Mouse (Mus musculus) C2C12 (cell line): ENCODE data around the gene Gng4.

Experiments
- CEBPB ChIP-seq: IDR thresholded peaks from one replicate; pipeline ENCODE4 v1.6.1; 2011; ENCODE audit warnings: low read depth, mild to moderate bottlenecking, control low read depth, moderate library complexity
- CTCF ChIP-seq: IDR thresholded peaks from one replicate; pipeline ENCODE4 v1.5.1; 2011; ENCODE audit not compliant: control insufficient read depth, insufficient read depth, insufficient read length
- FOSL1 ChIP-seq: IDR thresholded peaks from one replicate; pipeline ENCODE4 v1.8.0; 2011; ENCODE audit warnings: mild to moderate bottlenecking, low read length; ENCODE audit not compliant: poor library complexity, insufficient read depth, severe bottlenecking
- MAX ChIP-seq: IDR thresholded peaks from one replicate; pipeline ENCODE4 v1.6.1; 2011; ENCODE audit warnings: mild to moderate bottlenecking, control low read depth
- USF1 ChIP-seq: IDR thresholded peaks from one replicate; pipeline ENCODE4 v1.6.1; 2011; ENCODE audit warnings: low read depth, mild to moderate bottlenecking, control low read depth, moderate library complexity

DNA sequence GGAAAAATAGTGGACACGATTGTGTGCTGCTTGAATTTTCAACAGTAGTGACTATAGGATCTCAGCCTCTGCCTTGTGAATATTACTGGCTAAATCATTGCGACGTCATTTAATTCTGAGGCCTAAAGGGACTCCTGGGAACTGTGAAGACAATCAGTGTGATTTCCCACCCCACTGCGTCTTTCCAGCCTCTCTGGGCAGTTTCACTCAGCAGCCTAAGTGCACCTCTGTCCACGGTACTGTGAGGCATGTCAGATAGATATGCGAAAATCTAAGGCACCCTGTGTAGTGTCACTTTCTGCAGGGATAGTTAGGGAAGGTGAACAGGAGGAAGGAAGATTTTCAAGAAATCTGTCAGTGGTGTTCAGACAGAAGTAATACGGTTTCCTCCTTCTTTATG is 563 bp upstream of the Gng4 start:
- TF ChIP-seq CTCF (no peak), USF1 (no peak), MAX (no peak), FOSL1 (no peak), CEBPB (no peak)
